7 mouse cellular contexts compared by ENCODE assay signal in the genomic region with DNA sequence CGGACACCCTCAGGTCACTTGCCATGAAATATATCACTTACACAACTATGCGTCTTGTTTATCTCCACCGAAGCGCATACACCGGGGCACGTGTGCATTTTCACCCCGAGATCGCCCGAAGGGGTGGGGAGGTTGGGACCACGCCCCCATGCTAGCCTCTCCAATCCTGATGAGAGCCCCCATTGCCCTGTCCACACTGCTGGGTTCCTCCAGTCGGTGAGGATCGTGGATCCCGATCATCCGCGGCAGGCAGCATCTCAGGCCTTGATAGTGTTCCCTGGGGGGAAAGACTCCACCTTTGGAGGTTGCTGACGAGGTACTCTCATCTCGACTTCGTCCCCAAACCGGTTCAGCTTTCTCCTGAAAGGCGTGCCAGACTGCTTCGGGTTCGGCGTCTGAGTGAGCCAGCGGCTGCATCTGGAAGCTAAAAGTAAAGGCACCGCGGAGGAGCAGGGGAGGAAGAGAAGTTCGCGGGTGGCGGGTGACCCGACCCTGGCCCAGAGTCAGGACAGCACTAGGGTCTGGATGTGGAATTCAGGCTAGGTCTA. TPM values are rescaled to one million over a fixed set of nuclear protein-coding genes. Genes with fewer than 3 reads are reported as not detected.
DNase-seq lines count a peak whose midpoint lies in the region; ATAC-seq and TF ChIP-seq lines count a peak whose summit lies in the region.

No protein-coding gene starts in this region.

- peak overlapping the region; percentile 65 for H3K9ac ChIP-seq in heart, embryonic 12.5 days

- peaks cover 53% of the 10 kb centered on the region for H3K27me3 ChIP-seq in heart, embryonic 12.5 days (replicated peaks)
- peaks cover 80% of the 10 kb centered on the region for H3K27me3 ChIP-seq in midbrain, embryonic 10.5 days (ENCODE audit: low read depth, poor library complexity, severe bottlenecking)

- H3K4me1 ChIP-seq in bone marrow macrophage, adult 2 months (ENCODE audit: control insufficient read depth, insufficient read depth, low read length): no peaks in the 10 kb centered on the region
- peaks cover 55% of the 10 kb centered on the region for H3K4me1 ChIP-seq in heart, embryonic 12.5 days (replicated peaks)
- H3K4me1 ChIP-seq in midbrain, embryonic 10.5 days: peaks cover 45% of the 10 kb centered on the region

- peak; percentile 36 for DNase-seq in ES-CJ7 (ENCODE audit: low read depth, low spot score)
- peak; percentile 24 to 65 for DNase-seq in kidney, postnatal 25 days
- peak; percentile 61 for DNase-seq in midbrain, embryonic 10.5 days (ENCODE audit: low spot score)
- peak; percentile 77 for DNase-seq in testis, postnatal 10 days (ENCODE audit: low spot score)
- DNase-seq in thymus, adult 18-20 months: no peak

- TF ChIP-seq CTCF in bone marrow macrophage, adult 2 months (IDR thresholded peaks at IDR 0.05; ENCODE audit: low read depth, low read length): no peak

- H3K4me2 ChIP-seq in heart, embryonic 12.5 days: peak overlapping the region; percentile 95

- under 1% methylated on average over 30 of the region's 30 CpGs for WGBS in heart, embryonic 12.5 days
- WGBS in midbrain, embryonic 10.5 days: under 1% methylated on average over 30 of the region's 30 CpGs

- no peak for ATAC-seq in heart, embryonic 12.5 days (ENCODE audit: insufficient number of reproducible peaks, low FRiP score)

- H3K9me3 ChIP-seq in heart, embryonic 12.5 days (replicated peaks): no peaks in the 10 kb centered on the region
- H3K9me3 ChIP-seq in midbrain, embryonic 10.5 days (replicated peaks): no peaks in the 10 kb centered on the region

- H3K36me3 ChIP-seq in heart, embryonic 12.5 days: 0 out of 2 replicates have a peak, but pooled peaks cover 3% of the 10 kb centered on the region
- peaks cover 8% of the 10 kb centered on the region for H3K36me3 ChIP-seq in midbrain, embryonic 10.5 days

- H3K27ac ChIP-seq in bone marrow macrophage, adult 2 months (ENCODE audit: insufficient read depth, low read depth, low read length): no peak overlapping the region
- no peak overlapping the region for H3K27ac ChIP-seq in heart, embryonic 12.5 days (ENCODE audit: poor library complexity, severe bottlenecking)
- H3K27ac ChIP-seq in midbrain, embryonic 10.5 days (replicated peaks): peak overlapping the region; percentile 68; the same call in 1 of the 2 replicates

- peak overlapping the region; percentile 37 for H3K4me3 ChIP-seq in bone marrow macrophage, adult 2 months (ENCODE audit: insufficient read depth, low read length)
- peak overlapping the region; percentile 55 for H3K4me3 ChIP-seq in heart, embryonic 12.5 days
- H3K4me3 ChIP-seq in midbrain, embryonic 10.5 days: peak overlapping the region; percentile 65

- TF ChIP-seq POLR2A in bone marrow macrophage, adult 2 months (IDR thresholded peaks at IDR 0.05; ENCODE audit: borderline replicate concordance, low read depth, low read length): no peak

RNA-seq across cellular contexts. Expression of a gene that starts 1.6 kb away (rescaled TPM):
- not detected in 2 replicates for polyA plus RNA-seq in bone marrow macrophage, adult 2 months (2012; ENCODE audit: insufficient read depth, insufficient read length, missing spikeins)
- polyA plus RNA-seq in heart, embryonic 12.5 days (2016; fragmentation: Nextera tagmentation; extraction: Ambion mirVana): 1.6 and 2.1 TPM in 2 replicates
- polyA plus RNA-seq in midbrain, embryonic 10.5 days (2016; fragmentation: Nextera tagmentation; extraction: Ambion mirVana): 6.4 and 9.4 TPM in 2 replicates

RNA-seq across cellular contexts. Expression of a gene that starts 38.3 kb away (rescaled TPM):
- 50.8 and 54.5 TPM in 2 replicates for polyA plus RNA-seq in bone marrow macrophage, adult 2 months (2012; ENCODE audit: insufficient read depth, insufficient read length, missing spikeins)
- 94.8 and 96.8 TPM in 2 replicates for polyA plus RNA-seq in heart, embryonic 12.5 days (2016; fragmentation: Nextera tagmentation; extraction: Ambion mirVana)
- polyA plus RNA-seq in midbrain, embryonic 10.5 days (2016; fragmentation: Nextera tagmentation; extraction: Ambion mirVana): 224 and 227 TPM in 2 replicates

RNA-seq across cellular contexts. Expression of a gene that starts 48.9 kb away (rescaled TPM):
- polyA plus RNA-seq in bone marrow macrophage, adult 2 months (2012; ENCODE audit: insufficient read depth, insufficient read length, missing spikeins): 6.2 and 8.0 TPM in 2 replicates
- 18.1 and 19.9 TPM in 2 replicates for polyA plus RNA-seq in heart, embryonic 12.5 days (2016; fragmentation: Nextera tagmentation; extraction: Ambion mirVana)
- polyA plus RNA-seq in midbrain, embryonic 10.5 days (2016; fragmentation: Nextera tagmentation; extraction: Ambion mirVana): 8.3 and 8.7 TPM in 2 replicates

RNA-seq across cellular contexts. Expression of a gene that starts 53.9 kb away (rescaled TPM):
- polyA plus RNA-seq in bone marrow macrophage, adult 2 months (2012; ENCODE audit: insufficient read depth, insufficient read length, missing spikeins): not detected in 2 replicates
- not detected in 2 replicates for polyA plus RNA-seq in heart, embryonic 12.5 days (2016; fragmentation: Nextera tagmentation; extraction: Ambion mirVana)
- not detected in 2 replicates for polyA plus RNA-seq in midbrain, embryonic 10.5 days (2016; fragmentation: Nextera tagmentation; extraction: Ambion mirVana)

Comparison
In these comparisons a context has a peak if more than half of its experiments do, and no peak if none do; other contexts are left out.
1. DNase-seq: peak in ES-CJ7 (single experiment), kidney, postnatal 25 days (2 of 2), midbrain, embryonic 10.5 days (single experiment) and testis, postnatal 10 days (single experiment); none in thymus, adult 18-20 months (0 of 2).
2. Peak in every context shown above with its lines, with median percentiles within 50 percentile points of each other: H3K4me3 ChIP-seq.